Mouse (Mus musculus): Measurements from ENCODE around the gene Abcf2.

DNA sequence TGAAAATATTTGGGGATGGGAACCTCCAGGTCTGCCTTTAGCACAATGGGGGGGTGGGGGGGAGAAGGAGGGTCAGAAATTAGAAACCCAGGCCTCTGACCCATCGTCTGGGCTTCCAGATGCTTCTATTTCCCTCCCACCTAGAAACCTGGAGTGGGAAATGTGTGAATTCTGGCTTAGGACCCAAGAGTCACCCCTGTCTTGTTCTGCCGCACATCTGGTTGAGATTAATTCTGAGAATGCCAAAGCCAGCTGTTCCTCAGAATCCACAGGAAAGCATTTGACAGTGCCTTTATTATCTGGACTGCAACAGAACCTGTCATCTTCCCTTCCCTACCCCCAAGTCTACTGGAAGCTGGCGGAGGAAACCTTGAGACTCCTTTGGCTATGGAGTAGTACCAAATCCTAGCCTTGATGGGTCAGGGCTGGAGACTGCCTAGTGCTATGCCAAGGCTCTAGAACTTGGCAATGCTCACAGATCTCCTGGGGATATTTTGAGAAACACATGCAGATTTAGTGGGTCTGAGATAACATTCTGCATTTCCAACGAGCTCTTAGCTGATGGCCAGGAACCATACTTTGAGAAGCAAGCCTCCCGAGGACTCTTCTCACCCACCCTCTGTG is 23.5 kb downstream of the Abcf2 start:
- TF ChIP-seq CTCF (IDR thresholded peaks at IDR 0.05; ENCODE audit: control insufficient read depth, insufficient read depth, insufficient replicate concordance, low read depth, low read length) (no peak), POLR2A (IDR thresholded peaks at IDR 0.05; ENCODE audit: control insufficient read depth, low read depth, low read length) (no peak)

Measured in testis, adult 2 months (tissue).